Mouse (Mus musculus): Measurements from ENCODE around the gene Icam1. TPM values are rescaled to one million over a fixed set of nuclear protein-coding genes. Genes with fewer than 3 reads are reported as not detected.
"Not testable (repeated sequence)": the region's sequence is repeated elsewhere in the genome, so short reads cannot be mapped to it uniquely, and the experiment has no call there.

Icam1 gene
- total RNA-seq, 2 experiments from 2014 or later = 3.1 to 3.4 TPM

GRCm38 (mm10) chr9:20990861-20991260, 24.9 kb upstream of the Icam1 start:
- peak; percentile 24 for DNase-seq
- intact Hi-C loops (cut with DNase I; ENCODE audit: low total_unique reads) = loop anchor here (5.0 kb wide), 1 partner anchor 84 kb away; no protein-coding TSS in a partner anchor

DNA sequence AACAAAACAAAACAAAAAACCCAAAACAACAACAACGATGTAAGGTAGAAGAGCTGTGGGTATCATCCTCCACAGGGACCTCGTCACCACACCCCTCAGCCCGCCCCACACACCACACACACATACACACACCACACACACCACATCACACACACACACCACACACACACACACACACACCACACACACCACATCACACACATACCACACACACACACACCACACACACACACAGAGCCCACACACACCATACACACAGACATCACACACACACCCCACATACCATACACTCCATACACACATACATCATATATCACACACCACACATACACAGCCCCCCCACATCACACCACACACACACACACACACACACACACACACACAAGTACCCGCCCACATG, 24.2 kb upstream of the Icam1 start:
- intact Hi-C loops (cut with DNase I; ENCODE audit: low total_unique reads) = loop anchor here (5.0 kb wide), 1 partner anchor 84 kb away; no protein-coding TSS in a partner anchor
- no peak for DNase-seq

DNA sequence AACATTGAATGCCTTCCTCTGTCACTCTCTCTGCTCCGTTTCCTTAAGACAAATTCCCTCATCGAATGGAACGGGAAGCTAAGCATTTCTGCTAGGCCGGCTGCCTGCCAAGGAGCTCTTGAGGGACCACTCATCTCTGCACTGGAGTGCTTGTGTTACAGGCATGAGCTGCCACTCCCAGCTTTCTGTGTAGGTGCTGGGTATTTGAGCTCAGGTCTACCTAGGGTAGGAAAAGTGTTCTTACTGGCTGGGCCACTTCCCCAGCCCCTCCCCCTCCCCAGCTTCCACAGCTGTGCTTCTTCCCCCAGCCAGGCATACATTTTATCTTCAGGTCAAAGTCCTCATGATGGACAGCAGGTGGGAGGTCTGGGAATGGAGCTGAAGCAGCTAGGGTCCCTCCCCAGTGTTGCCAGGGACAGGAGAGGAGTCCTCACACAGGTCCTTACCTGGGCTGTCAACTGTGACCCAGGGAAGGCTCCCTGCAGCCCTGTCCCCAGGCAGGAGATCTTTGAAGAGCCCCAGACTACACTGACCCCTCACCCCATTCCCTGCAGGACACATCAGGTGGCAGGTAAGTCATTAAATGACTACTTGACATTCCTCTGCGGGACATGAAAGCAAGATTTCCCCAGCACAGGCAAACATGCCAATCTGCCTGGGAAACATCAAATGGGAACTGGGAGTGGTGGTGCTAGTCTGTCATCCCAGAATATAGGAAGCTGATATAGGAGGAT, 22.5 kb upstream of the Icam1 start:
- intact Hi-C loops (cut with DNase I; ENCODE audit: low total_unique reads) = loop anchor here (5.0 kb wide), 1 partner anchor 86 kb away; no protein-coding TSS in a partner anchor
- DNase-seq = no peak

DNA sequence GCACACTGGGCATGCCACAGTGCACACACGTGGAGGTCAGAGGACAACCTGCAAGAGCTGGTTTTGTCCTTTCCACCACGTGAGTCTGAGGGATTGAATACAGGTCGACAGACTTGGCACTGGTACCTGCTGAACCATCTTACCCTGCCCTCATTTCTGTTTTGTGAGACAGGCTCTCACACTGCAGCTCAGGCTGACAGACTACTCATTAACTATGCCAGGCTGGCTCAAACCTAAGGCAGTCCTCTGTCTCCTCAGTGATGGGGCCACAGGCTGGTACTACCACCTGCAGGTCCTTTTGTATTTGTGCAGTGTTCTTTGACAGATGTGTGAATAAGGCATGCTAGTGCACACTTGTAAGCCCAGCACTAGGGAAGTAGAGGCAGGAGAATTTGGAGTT, 20.7 kb upstream of the Icam1 start:
- intact Hi-C loops (cut with DNase I; ENCODE audit: low total_unique reads) = no loop called here
- no peak for DNase-seq

GRCm38 (mm10) chr9:20997065-20997464, 18.7 kb upstream of the Icam1 start:
- intact Hi-C loops (cut with DNase I; ENCODE audit: low total_unique reads) = no loop called here

DNA sequence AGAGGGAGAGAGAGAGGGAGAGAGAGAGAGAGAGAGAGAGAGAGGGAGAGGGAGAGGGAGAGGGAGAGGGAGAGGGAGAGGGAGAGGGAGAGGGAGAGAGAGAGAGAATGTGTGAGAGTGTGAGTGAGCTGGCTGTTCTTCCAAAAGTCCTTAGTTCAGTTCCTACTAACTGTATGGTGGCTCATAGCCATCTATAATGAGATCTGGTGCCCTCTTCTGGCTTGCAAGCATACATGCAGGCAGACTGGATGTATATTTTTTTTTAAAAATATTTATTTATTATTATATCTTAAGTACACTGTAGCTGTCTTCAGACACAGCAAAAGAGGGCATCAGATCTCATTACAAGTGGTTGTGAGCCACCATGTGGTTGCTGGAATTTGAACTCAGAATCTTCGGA, 17.4 kb upstream of the Icam1 start:
- intact Hi-C loops (cut with DNase I; ENCODE audit: low total_unique reads); DNase-seq: not testable (repeated sequence)

More at GRCm38 (mm10) chr9:20997065-20997464, 18.7 kb upstream of the Icam1 start:
- no peak for DNase-seq

- no peak for DNase-seq
- intact Hi-C loops (cut with DNase I; ENCODE audit: low total_unique reads) = no loop called here
These were observed 15.0 kb upstream of the Icam1 start for GRCm38 (mm10) chr9:21000811-21001210.

DNA sequence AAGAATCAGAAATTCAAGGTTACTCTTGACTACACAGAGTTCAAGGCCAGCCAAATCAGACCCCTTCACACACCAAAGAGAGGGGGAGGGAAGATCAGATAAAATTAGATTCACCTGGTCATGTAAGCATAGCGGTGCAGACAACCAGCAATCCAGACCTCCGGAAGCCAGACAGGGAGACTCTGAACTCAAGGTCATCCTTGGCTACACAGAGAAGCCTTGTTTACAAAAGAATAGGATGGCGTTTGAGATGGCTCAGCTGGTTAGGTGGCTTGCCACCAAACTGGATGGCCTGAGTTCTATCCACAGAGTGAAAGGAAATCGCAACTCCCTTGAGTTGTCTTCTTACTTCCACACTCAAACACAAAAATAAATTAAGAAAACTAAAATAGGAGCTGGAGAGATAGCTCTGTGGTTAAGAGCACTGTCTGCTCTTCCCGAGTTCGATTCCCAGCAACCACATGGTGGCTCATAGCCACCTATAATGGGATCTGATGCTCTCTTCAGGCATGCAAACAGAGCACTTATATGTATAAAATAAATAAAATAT, 14.1 kb upstream of the Icam1 start:
- DNase-seq = no peak
- intact Hi-C loops (cut with DNase I; ENCODE audit: low total_unique reads) = no loop called here

DNA sequence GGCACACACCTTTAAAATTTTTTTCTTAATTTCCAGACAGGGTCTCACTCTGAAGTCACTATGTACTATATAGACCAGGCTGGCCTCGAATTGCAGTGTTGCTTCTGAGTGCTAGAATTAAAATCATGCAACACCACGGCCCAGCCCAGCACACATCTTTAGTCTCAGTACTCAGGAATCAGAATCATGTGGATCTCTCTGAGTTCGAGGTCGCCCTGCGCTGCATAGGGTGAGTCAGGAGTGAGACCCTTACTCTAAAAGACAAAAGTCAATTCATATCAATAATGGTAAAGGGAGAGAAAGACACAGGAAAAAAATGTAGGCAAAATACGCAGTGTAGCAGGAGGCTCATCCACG, 13.5 kb upstream of the Icam1 start:
- intact Hi-C loops (cut with DNase I; ENCODE audit: low total_unique reads) = no loop called here
- no peak for DNase-seq

DNA sequence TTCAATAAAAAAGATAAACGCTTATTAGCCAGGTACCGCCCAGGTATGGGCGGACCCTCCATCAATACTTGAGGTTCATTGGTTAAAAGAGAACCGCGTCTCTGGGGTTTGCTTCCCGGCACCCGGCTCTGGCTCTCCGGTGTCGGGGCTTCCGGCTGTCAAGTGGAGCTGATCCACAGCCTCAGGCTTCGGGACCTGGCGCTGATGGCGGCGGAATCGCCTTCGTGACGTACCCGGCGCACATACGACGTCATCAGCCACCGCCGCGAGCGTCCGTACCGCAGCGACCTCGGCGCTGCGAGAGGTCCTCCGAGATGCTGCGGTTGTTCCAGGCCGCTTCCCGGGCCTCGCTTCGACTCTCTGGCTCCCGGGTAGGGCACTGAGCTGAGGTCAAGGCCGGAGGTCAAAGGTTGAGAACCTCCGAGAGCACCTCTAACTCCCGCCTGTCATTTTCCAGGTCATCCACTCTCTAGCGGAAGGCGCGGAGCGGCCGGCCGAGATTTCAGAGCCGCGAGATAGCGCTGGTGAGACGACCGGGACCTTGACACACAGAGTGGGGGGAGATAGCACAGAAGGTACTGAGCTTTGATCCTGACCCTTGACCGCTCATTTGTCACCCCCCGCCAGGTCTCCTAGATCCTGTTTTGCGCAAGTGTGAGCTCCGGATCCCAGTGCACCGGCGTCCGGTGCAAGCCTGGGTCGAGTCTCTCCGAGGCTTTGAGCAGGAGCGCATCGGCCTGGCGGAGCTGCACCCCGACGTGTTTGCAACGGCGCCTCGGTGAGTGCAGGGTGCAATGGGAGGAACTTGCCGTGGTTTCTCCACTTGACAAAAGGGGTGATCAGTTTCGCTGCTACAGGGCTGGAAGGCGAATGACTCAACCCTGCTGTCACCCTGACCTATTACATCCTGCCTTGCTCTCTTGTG, 12.9 kb upstream of the Icam1 start, which contains the start of gene Mrpl4:
Gene Mrpl4 (plus strand): TSS at position 112 of the 925 bp plus-strand sequence.
- peak; percentile 82 for DNase-seq
- intact Hi-C loops (cut with DNase I; ENCODE audit: low total_unique reads) = no loop called here

DNA sequence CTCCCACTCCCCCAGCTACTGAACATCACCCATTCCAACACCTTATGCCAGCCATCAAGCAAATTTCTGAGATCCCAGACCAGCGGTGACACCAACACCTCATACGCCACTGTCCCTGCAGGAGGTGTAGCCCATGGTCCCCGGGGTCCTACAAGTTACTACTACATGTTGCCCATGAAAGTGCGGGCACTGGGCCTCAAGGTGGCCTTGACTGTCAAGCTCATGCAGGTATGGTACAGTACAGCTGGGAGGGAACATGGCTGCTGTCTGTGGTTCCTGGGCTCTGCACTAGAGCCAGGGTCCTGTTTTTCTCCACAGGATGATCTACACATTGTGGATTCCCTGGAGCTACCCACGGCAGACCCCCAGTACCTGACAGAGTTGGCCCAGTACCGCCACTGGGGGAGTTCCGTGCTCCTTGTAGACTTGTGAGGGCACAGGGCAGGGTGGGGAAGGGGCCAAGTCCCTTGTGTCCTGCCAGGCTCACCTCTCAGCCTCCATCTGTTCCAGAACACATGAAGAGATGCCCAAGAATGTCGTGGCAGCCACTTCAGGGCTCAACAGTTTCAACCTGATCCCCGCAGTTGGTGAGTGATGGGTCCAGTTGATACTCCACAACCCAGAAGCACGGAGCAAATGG, 8.4 kb upstream of the Icam1 start:
- DNase-seq = no peak
- intact Hi-C loops (cut with DNase I; ENCODE audit: low total_unique reads) = no loop called here

GRCm38 (mm10) chr9:21008007-21008406, 7.8 kb upstream of the Icam1 start:
- intact Hi-C loops (cut with DNase I; ENCODE audit: low total_unique reads) = no loop called here
- DNase-seq = no peak

DNA sequence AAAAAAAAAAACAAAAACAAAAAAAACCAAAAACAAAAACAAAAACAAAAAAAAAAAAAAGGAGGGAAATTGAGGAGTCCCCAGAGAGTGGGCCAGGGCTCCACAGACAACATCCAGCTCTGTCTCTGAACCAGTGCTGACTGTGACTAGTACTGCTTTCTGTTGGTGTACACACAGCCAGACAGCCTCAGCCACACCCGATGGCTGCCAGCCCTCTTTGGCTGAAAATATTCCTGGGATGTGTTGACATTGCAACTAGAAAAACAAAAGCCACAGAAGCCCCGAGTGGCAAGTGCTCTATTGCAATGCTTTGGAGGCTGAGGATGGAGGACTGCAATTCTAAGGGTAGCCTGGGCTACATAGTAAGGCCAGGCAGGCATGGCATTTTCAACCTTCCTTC, 5.4 kb upstream of the Icam1 start:
- intact Hi-C loops (cut with DNase I; ENCODE audit: low total_unique reads) = no loop called here
- DNase-seq = no peak

- intact Hi-C loops (cut with DNase I; ENCODE audit: low total_unique reads); DNase-seq: not testable (repeated sequence)
These were observed 4.7 kb upstream of the Icam1 start for GRCm38 (mm10) chr9:21010939-21011541.

GRCm38 (mm10) chr9:21011846-21012312, 3.9 kb upstream of the Icam1 start:
- DNase-seq = no peak
- intact Hi-C loops (cut with DNase I; ENCODE audit: low total_unique reads) = no loop called here

DNA sequence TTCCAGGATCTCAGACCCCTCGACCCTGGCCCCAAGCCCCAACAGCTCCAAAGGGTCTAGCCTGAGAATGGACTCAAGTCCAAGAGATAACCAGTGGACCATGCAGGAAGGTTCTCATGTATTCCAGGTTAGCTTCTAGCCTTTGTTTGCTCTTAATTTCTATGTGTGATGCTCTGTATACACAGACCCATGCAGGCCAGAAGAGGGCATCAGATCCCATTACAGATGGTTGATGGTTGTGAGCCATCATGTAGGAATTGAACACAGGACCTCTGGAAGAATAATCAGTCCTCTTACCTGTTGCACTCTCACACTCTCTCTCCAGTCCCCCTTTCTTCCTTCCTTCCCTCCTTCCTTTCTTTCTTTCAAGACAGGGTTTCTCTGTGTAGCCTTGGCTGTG, 3.4 kb upstream of the Icam1 start:
- DNase-seq = no peak
- intact Hi-C loops (cut with DNase I; ENCODE audit: low total_unique reads) = no loop called here

DNA sequence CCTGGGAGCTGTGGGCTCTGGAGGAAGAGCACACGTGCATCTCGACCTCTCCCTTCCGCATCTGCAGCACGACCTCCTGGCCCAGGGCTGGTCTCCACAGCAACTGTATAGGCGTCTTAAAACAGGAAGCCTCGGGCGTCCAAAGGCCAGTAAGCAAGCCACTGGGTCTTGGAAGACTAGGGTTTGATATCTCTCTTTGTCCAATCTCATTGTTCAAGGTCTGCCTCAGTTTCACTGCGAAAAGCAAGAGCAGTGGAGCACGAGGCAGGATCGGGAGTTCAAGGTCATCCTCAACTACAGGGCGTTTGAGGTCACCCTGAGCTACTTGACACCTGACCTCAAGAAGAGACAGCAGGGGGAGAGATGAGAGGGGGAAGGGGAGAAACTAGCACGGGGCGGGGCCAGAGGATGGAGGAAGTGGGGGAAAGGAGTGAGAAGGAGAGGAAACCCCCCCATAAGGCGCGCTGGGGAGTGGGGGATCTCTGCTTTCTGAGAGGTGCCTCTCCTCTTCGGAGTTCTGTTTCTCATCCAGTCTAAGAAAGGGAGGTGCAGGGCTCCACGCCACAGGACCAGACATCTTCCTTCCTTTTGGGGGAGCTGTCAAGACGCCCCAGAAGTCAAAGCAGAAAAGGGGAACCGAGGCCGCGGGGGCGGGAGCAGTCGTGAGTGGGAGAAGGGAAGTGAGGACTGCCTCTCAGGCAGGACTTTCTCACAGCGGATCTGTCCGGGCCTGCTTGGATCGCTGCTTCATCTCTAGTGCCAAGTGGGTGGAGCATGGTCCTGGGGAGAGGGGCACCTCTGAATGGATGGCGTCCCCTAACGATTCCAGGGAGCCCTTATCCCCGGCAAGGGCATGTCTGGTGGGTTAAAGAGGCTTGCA, 854 bp upstream of the Icam1 start:
- intact Hi-C loops (cut with DNase I; ENCODE audit: low total_unique reads) = no loop called here
- peak; percentile 63 for DNase-seq
